Mouse (Mus musculus) hindbrain, embryonic 11.5 days (tissue): ENCODE results near the gene Chp1. TPM values are rescaled to one million over a fixed set of nuclear protein-coding genes. Genes with fewer than 3 reads are reported as not detected.

Experiments
- ATAC-seq: fragments of 200-750 bp; cut with Nextera tagmentation; 2 replicates; pipeline ENCODE4 v1.8.0; 2017; ENCODE audit warnings: mild to moderate bottlenecking, moderate TSS enrichment, moderate library complexity; ENCODE audit not compliant: low FRiP score
- DNase-seq: peaks from one replicate; pipeline ENCODE4 v3.0.0-alpha.2; 2015; ENCODE audit warnings: low spot score
- H3K27ac ChIP-seq: fragments of 300-500 bp; sonication (generic); 2 replicates; pipeline ENCODE4 v1.5.1; 2014; ENCODE audit warnings: mild to moderate bottlenecking, low read depth, low read length
- H3K27me3 ChIP-seq: fragments of 300-500 bp; sonication (generic); 2 replicates; pipeline ENCODE4 v1.6.1; 2014; ENCODE audit warnings: mild to moderate bottlenecking, low read length, moderate library complexity, mixed read lengths; ENCODE audit not compliant: control insufficient read depth, insufficient read depth
- H3K36me3 ChIP-seq: fragments of 300-500 bp; sonication (generic); 2 replicates; pipeline ENCODE4 v1.6.1; 2014; ENCODE audit warnings: mild to moderate bottlenecking, low read length, moderate library complexity, mixed read lengths; ENCODE audit not compliant: control insufficient read depth, insufficient read depth
- H3K4me1 ChIP-seq: fragments of 300-500 bp; sonication (generic); replicated peaks from 2 replicates; pipeline ENCODE4 v1.6.1; 2014; ENCODE audit warnings: low read length, mixed read lengths; ENCODE audit not compliant: control insufficient read depth, insufficient read depth
- H3K4me2 ChIP-seq: fragments of 300-500 bp; sonication (generic); replicated peaks from 2 replicates; pipeline ENCODE4 v1.6.1; 2014; ENCODE audit warnings: mild to moderate bottlenecking, low read depth, low read length
- H3K4me3 ChIP-seq: fragments of 300-500 bp; sonication (generic); 2 replicates; pipeline ENCODE4 v1.5.1; 2014; ENCODE audit warnings: low read depth, low read length
- H3K9ac ChIP-seq: fragments of 300-500 bp; sonication (generic); 2 replicates; pipeline ENCODE4 v1.6.1; 2014; ENCODE audit warnings: low read depth, low read length
- H3K9me3 ChIP-seq: fragments of 300-500 bp; sonication (generic); 2 replicates; pipeline ENCODE4 v1.6.1; 2016; ENCODE audit warnings: low read length; ENCODE audit not compliant: control insufficient read depth
- WGBS: fragments of 180-500 bp; shearing (Covaris S2); extraction: QIAGEN DNeasy Blood & Tissue Kit; methylation state at CpG from one replicate; pipeline ENCODE4 v1.1.7; 2014; 5-methylcytosine and 5-hydroxymethylcytosine counted together
- polyA plus RNA-seq: library from polyadenylated mRNA; unstranded; fragments of >200 nt; fragmentation: Nextera tagmentation; extraction: Ambion mirVana; gene quantifications from 2 replicates; pipeline ENCODE4 v1.2.1, GENCODE M21; 2014

Chp1 gene
- polyA plus RNA-seq, 1 experiment from 2014 or later = 62.3 TPM

DNA sequence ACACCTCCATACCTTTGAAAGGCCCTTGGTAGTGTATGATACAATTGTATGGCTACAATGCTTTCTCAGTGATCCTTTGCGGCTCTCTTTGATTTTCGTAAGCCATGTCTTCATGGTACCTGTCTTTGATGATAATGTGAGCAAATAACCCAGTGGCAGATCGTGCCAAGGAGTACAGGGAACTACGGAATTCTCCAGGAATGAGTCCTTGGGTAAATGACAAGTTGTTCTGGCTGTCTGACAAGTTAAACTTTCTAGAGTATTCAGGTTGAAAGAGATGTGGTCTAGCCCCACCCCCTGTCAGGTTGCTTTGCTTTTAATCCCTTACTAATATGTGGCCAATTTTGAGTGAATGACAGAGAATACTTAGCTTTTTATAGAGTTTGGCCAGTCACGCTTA lies 1.2 kb downstream of the Chp1 start:
- Histone ChIP-seq H3K27me3 (no peaks in the 10 kb centered on the region), H3K36me3 (no peaks in the 10 kb centered on the region), H3K4me3 (peak overlapping the region; percentile 70), H3K9ac (no peak overlapping the region), H3K4me2 (peak overlapping the region; percentile 63), H3K9me3 (no peaks in the 10 kb centered on the region), H3K27ac (no peak overlapping the region), H3K4me1 (no peaks in the 10 kb centered on the region)
- WGBS = 78% methylated on average over 5 of the region's 5 CpGs
- DNase-seq = no peak
- ATAC-seq = no peak

- ATAC-seq = no peak
- 84% methylated on average over 2 of the region's 2 CpGs for WGBS
Measured at GRCm38 (mm10) chr2:119549678-119550077, 2.2 kb downstream of the Chp1 start.

DNA sequence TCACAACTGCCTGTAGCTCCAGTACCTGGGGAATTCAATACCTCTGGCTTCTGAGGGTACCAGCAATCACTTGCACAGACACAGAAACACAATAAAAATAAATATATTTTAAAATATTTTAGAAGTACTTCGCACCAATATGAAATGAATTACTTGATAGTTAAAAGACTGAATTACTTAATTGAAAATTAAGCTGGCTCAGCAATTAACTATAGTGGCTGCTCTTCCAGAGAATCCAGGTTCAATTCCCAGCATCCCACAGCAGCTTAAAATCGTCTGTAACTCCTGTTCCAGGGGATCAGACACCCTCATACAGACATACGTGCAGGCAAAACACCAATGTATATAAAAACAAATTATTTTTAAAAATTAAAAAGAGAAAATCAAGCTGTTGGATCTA lies 10.5 kb downstream of the Chp1 start:
- Histone ChIP-seq H3K9ac (no peak overlapping the region), H3K27ac (no peak overlapping the region), H3K36me3 (no peaks in the 10 kb centered on the region), H3K4me2 (no peak overlapping the region), H3K4me1 (no peaks in the 10 kb centered on the region), H3K9me3 (no peaks in the 10 kb centered on the region), H3K4me3 (no peak overlapping the region), H3K27me3 (no peaks in the 10 kb centered on the region)
- ATAC-seq (no peak), DNase-seq (no peak)
- 90% methylated on average over 3 of the region's 3 CpGs for WGBS

More at GRCm38 (mm10) chr2:119549678-119550077, 2.2 kb downstream of the Chp1 start:
- Histone ChIP-seq H3K4me2 (no peak overlapping the region), H3K36me3 (no peaks in the 10 kb centered on the region), H3K9me3 (no peaks in the 10 kb centered on the region), H3K27ac (no peak overlapping the region), H3K9ac (no peak overlapping the region), H3K4me1 (no peaks in the 10 kb centered on the region), H3K27me3 (no peaks in the 10 kb centered on the region), H3K4me3 (no peak overlapping the region)
- DNase-seq = no peak

GRCm38 (mm10) chr2:119558737-119559340 lies 11.3 kb downstream of the Chp1 start:
- Histone ChIP-seq H3K27ac (no peak overlapping the region), H3K36me3 (no peaks in the 10 kb centered on the region), H3K9me3 (no peaks in the 10 kb centered on the region), H3K4me2 (no peak overlapping the region), H3K27me3 (no peaks in the 10 kb centered on the region), H3K9ac (no peak overlapping the region), H3K4me1 (no peaks in the 10 kb centered on the region), H3K4me3 (no peak overlapping the region)
- WGBS = 80% methylated on average over 7 of the region's 7 CpGs
- no peak for DNase-seq
- ATAC-seq = no peak

DNA sequence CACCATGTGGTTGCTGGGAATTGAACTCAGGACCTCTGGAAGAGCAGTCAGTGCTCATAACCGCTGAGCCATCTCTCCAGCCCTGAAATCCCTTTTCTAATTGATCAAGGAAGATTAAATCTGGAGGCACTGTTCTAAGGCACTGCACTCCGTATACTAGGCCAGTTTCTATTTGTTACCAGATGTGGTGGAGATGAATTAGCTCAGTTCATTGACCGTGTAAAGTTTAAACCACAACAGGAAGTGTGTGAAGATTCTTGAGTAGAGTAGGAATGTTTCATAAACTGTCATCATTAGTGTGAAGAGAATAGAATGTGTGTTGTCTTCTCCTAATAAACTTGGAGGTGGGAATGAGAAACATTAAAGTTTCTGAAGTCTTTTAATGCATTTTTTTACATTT lies 14.3 kb downstream of the Chp1 start:
- no peaks in the 10 kb centered on the region for H3K27me3 ChIP-seq
- H3K4me1 ChIP-seq = no peaks in the 10 kb centered on the region
- H3K36me3 ChIP-seq = no peaks in the 10 kb centered on the region
- no peak for ATAC-seq
- no peaks in the 10 kb centered on the region for H3K9me3 ChIP-seq
- WGBS = 94% methylated on average over 3 of the region's 3 CpGs
- H3K27ac ChIP-seq = no peak overlapping the region
- H3K4me2 ChIP-seq = no peak overlapping the region
- H3K9ac ChIP-seq = no peak overlapping the region
- DNase-seq = no peak
- no peak overlapping the region for H3K4me3 ChIP-seq

- no peak overlapping the region for H3K27ac ChIP-seq
- no peak overlapping the region for H3K4me2 ChIP-seq
- no peaks in the 10 kb centered on the region for H3K36me3 ChIP-seq
- no peaks in the 10 kb centered on the region for H3K27me3 ChIP-seq
- no peaks in the 10 kb centered on the region for H3K4me1 ChIP-seq
- no peak for DNase-seq
- WGBS = 95% methylated on average over 4 of the region's 4 CpGs
- H3K9me3 ChIP-seq = no peaks in the 10 kb centered on the region
- H3K9ac ChIP-seq = no peak overlapping the region
- no peak for ATAC-seq
- H3K4me3 ChIP-seq = no peak overlapping the region
Measured at GRCm38 (mm10) chr2:119565284-119565683, 17.8 kb downstream of the Chp1 start.

DNA sequence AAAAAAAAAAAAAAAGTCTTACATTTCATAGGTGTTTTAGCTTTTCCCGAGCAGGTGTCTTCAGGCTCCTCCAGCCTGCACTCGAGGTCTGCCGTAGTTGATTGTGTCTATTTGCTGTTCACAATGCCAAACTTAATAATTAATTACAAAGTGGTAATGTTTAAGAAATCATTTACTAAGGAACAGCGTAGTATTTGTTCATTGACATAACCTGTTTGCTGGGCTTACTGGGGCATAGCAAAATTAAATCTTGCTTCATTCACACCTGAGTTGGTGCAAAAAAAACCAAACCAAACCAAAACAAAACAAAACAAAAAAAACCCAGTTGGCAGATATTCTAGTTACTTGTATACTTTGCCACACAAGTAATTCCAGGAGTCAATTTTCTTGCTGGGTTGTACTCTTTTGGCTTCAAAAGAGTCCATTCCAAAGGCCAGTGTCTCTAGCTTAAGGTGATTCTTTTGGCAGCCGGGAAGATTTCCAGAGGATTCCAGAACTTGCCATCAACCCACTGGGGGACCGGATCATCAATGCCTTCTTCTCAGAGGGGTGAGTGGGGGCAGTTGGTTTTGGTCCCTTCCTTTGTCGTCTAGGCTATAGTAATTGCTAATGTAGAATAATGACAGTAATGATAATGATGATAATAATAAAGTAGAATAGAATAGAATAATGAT lies 18.8 kb downstream of the Chp1 start:
- Histone ChIP-seq H3K4me3 (no peak overlapping the region), H3K27ac (no peak overlapping the region), H3K27me3 (no peaks in the 10 kb centered on the region), H3K36me3 (no peaks in the 10 kb centered on the region), H3K4me1 (no peaks in the 10 kb centered on the region), H3K4me2 (no peak overlapping the region), H3K9me3 (no peaks in the 10 kb centered on the region), H3K9ac (no peak overlapping the region)
- DNase-seq (no peak), ATAC-seq (no peak)
- WGBS = 86% methylated on average over 7 of the region's 7 CpGs

GRCm38 (mm10) chr2:119572471-119572870 lies 25.0 kb downstream of the Chp1 start:
- WGBS = 97% methylated on average over 1 of the region's 1 CpGs
- Histone ChIP-seq H3K4me1 (no peaks in the 10 kb centered on the region), H3K36me3 (no peaks in the 10 kb centered on the region), H3K4me2 (no peak overlapping the region), H3K27me3 (no peaks in the 10 kb centered on the region), H3K9ac (no peak overlapping the region), H3K27ac (no peak overlapping the region), H3K4me3 (no peak overlapping the region), H3K9me3 (no peaks in the 10 kb centered on the region)
- ATAC-seq (no peak), DNase-seq (no peak)

GRCm38 (mm10) chr2:119581571-119581970 lies 34.1 kb downstream of the Chp1 start:
- Histone ChIP-seq H3K9ac (no peak overlapping the region), H3K27ac (no peak overlapping the region), H3K4me3 (no peak overlapping the region), H3K4me2 (no peak overlapping the region), H3K4me1 (no peaks in the 10 kb centered on the region), H3K9me3 (no peaks in the 10 kb centered on the region), H3K27me3 (no peaks in the 10 kb centered on the region), H3K36me3 (no peaks in the 10 kb centered on the region)
- 95% methylated on average over 3 of the region's 3 CpGs for whole genome bisulfite sequencing
- DNase-seq (no peak), ATAC-seq (no peak)
